Mouse (Mus musculus): ENCODE measurements around the gene Npb.

GRCm38 (mm10) chr11:120622805-120623204 lies 14.5 kb downstream of the Npb start:
- TF ChIP-seq CTCF (IDR thresholded peaks at IDR 0.05; ENCODE audit: control insufficient read depth, insufficient read depth, low read length) (no peak), POLR2A (IDR thresholded peaks at IDR 0.05; ENCODE audit: borderline replicate concordance, control insufficient read depth, low read depth, low read length) (no peak)
